Mouse (Mus musculus) spleen, adult 18-20 months (tissue): ENCODE data around the gene Phxr2.
A peak's percentile ranks its signal among the peaks of the same experiment; 100 is the strongest.

ENCODE experiments used
- DNase-seq, 2 experiments: peaks; one replicate each; pipeline ENCODE4 v3.0.0; 2022; ENCODE audit warnings: mixed read lengths in 2 of 2

The Phxr2 gene

DNA sequence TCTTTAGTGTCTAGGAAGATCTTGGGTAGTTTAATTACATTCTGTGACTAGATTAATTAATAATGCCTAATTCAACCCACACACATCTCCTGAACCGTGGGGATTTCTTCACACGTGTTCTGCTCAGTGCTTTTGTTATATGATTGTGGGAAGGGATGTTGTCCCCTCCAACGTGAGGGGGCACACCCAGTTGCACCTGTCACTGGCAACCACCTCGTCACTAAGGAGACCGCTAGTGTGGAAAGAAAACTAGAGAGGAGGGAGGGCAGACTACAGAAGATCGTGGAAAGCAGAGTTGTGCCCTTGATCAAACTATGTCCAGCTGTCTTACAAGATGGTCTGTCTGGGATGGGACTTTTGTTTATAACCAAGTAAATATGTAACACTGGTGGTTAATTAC lies 40.1 kb downstream of the Phxr2 start:
- no peak for DNase-seq

DNA sequence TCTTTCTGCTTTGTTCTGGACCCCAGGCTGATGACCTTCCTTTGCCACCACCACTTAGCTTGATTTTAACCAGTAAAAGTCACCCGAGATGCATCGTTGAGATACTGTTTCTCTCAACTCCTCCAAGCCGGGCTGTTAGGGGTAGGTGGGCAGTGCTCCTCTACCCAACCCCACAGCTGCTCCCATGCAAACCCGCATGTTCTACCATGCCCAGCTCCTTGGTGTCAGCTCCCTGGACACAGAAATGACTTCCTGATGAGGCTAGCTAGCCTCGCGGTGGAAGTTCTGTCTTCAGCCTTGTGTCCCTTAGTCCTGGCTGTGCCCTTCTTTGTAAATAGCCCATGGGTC lies 40.9 kb downstream of the Phxr2 start:
- no peak for DNase-seq

DNA sequence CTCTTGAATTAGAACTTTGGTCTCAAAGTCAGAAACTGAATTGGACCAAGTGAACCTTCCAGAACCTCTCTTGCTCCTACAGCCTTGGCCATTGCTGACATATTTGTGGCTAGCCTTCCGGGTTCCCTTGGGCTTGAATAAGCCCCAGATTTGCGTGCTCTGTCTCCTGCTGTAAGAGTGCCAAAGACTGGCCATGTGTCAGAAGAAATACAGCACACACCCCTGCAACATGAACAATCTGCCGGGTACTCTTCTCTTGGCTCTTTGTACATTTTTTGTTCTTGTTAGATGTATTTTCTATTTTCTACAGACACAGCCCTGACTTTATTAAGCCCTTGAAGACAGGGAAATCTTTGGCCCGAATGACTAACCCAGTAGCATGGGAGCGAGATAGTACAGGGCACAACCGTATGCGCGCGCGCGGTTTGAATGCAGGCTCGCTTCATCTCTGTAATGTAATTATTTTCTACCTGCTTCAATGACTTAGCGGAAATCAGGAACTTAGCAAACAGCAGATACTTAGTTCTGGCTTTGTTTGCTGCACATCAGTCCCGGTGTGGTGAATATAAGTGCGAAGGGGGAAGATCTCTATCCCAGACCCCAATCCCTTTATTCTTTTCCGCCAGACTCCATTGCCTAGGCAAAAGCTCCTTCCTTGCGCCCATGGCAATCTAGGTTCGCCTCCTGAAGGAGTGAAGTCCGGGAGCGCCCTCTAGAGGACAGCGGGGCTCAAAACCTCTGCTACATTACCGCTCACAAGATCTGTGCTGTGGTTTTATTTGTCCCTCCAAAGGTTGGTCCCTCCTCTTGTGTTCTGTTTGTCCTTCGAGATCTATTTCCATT lies 41.5 kb downstream of the Phxr2 start:
- peak; percentile 58 to 81 for DNase-seq

DNA sequence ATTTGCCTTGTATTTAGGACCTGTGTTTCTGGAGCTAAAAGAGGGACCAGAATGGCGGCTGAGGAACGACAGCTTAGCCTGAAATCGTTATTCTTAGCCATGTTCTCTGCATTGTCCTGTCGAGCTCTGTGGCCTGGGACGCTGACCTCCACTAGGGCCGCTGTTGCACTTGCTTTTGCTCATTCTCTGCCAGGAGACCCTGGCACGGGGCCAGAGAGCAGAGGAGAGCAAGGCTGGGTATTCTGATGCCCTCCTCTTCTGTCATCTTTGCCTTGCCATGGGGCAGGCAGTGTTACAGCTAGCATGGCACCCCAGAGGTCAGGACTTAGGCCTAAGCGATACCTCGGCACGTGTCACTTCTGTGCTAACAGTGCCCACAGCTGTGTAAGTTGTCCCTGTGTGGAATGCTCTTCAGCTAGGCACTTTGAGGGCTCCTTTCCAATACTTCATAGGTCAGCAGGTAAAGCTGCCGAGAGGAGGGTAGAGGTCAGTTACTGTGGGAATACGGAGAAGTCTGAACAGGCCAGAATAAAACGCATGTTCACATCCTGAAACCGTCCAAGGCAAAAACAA lies 42.6 kb downstream of the Phxr2 start:
- no peak for DNase-seq

DNA sequence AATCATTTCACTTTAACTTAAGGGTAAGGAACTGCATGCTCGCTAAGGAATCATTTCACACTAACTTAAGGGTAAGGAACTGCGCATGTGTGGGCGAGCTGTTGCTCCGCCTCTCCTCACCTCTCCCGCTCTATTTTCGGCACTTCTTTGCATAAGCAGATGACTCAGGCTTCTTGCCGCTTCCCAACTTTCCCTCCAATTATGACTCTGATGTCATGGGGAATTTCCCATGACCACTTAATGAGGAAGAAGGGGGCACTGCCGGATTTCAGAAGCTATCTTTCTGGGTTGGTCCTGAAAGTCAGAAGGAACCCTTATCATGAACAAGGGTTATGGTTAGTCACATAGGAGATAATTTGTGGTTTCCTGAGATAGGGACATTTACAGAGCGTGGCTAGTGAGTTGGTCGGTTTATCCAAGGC lies 44.5 kb downstream of the Phxr2 start:
- no peak for DNase-seq

DNA sequence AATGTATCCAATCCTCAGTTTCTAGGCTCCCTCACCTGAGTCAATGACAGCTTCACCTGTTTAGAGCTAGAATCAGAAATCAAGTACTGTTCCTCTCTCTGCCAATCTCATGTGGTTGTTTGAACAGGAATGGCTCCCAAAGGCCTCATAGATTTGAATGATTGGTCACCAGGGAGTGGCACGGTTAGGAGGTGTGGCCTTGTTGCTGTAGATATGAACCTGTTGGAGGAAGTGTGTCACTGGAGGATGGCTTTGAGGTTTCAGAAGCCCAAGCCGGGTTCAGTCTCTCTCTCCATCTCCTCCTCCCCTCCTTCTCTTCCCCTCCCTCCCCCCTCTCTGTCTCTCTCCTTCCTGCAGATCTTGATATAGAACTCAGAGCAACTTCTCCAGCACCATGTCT lies 47.5 kb downstream of the Phxr2 start:
- no peak for DNase-seq

DNA sequence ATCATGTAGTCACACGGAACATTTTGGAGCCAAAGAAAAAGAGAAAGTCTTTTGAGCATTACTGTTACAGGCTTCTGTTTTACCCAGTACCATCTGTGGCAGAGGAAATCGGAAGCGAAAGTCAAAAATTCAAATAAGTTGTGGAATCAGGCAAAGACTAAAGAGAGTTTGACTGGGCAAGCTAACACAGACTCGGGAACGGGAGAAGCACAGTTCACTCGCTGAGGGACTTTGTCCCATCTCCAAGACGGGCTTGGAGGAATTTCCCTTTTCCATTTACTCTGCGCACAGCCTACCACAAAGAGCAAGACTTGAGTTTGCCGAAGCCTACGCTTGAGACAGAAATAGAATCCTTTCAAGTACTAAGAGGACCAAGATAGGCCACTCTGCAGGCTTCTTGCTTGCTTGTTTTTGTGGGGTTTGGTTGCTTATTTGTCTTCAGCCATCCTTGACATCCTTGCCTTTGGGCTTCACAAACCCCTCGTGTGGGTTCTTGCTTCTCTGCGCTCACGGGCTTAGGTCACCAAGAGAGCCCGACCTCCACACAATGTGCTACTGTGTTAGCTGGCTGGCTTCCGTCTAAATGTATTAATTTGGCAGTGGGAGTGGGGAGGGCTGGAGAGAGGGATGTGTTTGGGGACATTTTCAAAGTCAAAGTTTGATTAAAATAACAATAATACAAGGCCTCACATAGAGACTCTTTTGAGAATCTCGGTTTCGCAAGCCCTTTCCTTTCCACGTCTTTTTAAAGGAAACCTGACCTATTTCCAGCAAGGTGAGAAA lies 49.8 kb downstream of the Phxr2 start:
- no peak for DNase-seq
